Mouse (Mus musculus) midbrain, embryonic 16.5 days (tissue): ENCODE data around the gene Ppp2r5c. TPM values are rescaled to one million over a fixed set of nuclear protein-coding genes. Genes with fewer than 3 reads are reported as not detected.

Experiments
- ATAC-seq: fragments of 200-750 bp; cut with Nextera tagmentation; 2 replicates; pipeline ENCODE4 v1.8.0; 2017; ENCODE audit warnings: moderate TSS enrichment
- H3K27ac ChIP-seq: fragments of 300-500 bp; sonication (generic); 2 replicates; pipeline ENCODE4 v1.5.1; 2014; ENCODE audit warnings: mild to moderate bottlenecking, low read length, mixed read lengths
- H3K27me3 ChIP-seq: fragments of 300-500 bp; sonication (generic); 2 replicates; pipeline ENCODE4 v1.6.1; 2014; ENCODE audit warnings: low read depth, low read length, mixed read lengths; ENCODE audit not compliant: control insufficient read depth, insufficient read depth
- H3K36me3 ChIP-seq: fragments of 300-500 bp; sonication (generic); 2 replicates; pipeline ENCODE4 v1.6.1; 2014; ENCODE audit warnings: mild to moderate bottlenecking, low read length, moderate library complexity, mixed read lengths; ENCODE audit not compliant: control insufficient read depth, insufficient read depth
- H3K4me1 ChIP-seq: fragments of 300-500 bp; sonication (generic); 2 replicates; pipeline ENCODE4 v1.6.1; 2014; ENCODE audit warnings: mild to moderate bottlenecking, low read length, mixed read lengths; ENCODE audit not compliant: control insufficient read depth, insufficient read depth
- H3K4me2 ChIP-seq: fragments of 300-500 bp; sonication (generic); 2 replicates; pipeline ENCODE4 v1.6.1; 2014; ENCODE audit warnings: mild to moderate bottlenecking, low read length, mixed read lengths
- H3K4me3 ChIP-seq: fragments of 300-500 bp; sonication (generic); 2 replicates; pipeline ENCODE4 v1.5.1; 2014; ENCODE audit warnings: low read depth, mild to moderate bottlenecking, low read length, moderate library complexity, mixed read lengths
- H3K9ac ChIP-seq: fragments of 300-500 bp; sonication (generic); 2 replicates; pipeline ENCODE4 v1.6.1; 2014; ENCODE audit warnings: low read depth, low read length, mixed read lengths
- H3K9me3 ChIP-seq: fragments of 300-500 bp; sonication (generic); replicated peaks from 2 replicates; pipeline ENCODE4 v1.6.1; 2014; ENCODE audit warnings: mild to moderate bottlenecking, low read length, mixed read lengths; ENCODE audit not compliant: control insufficient read depth, poor library complexity, severe bottlenecking
- WGBS: fragments of 180-500 bp; shearing (Covaris S2); extraction: QIAGEN DNeasy Blood & Tissue Kit; methylation state at CpG from one replicate; pipeline ENCODE4 v1.1.7; 2014; 5-methylcytosine and 5-hydroxymethylcytosine counted together
- polyA plus RNA-seq: library from polyadenylated mRNA; unstranded; fragments of >200 nt; fragmentation: Nextera tagmentation; extraction: Ambion mirVana; gene quantifications from 2 replicates; pipeline ENCODE4 v1.2.1, GENCODE M21; 2015

Ppp2r5c gene
- polyA plus RNA-seq, 1 experiment from 2014 or later = 144 TPM

- no peak overlapping the region for H3K9ac ChIP-seq
- H3K4me2 ChIP-seq = no peak overlapping the region
- H3K27ac ChIP-seq = no peak overlapping the region
- H3K4me3 ChIP-seq = no peak overlapping the region
- H3K4me1 ChIP-seq = peaks cover 11% of the 10 kb centered on the region; the same call in 1 of the 2 replicates
- no peak for ATAC-seq
- no peaks in the 10 kb centered on the region for H3K9me3 ChIP-seq
- 81% methylated on average over 5 of the region's 5 CpGs for WGBS
- no peaks in the 10 kb centered on the region for H3K36me3 ChIP-seq
- no peaks in the 10 kb centered on the region for H3K27me3 ChIP-seq
These were observed 61.8 kb downstream of the Ppp2r5c start for GRCm38 (mm10) chr12:110508680-110509079.

GRCm38 (mm10) chr12:110510171-110510871 is 63.4 kb downstream of the Ppp2r5c start:
- Histone ChIP-seq H3K9me3 (no peaks in the 10 kb centered on the region), H3K4me3 (no peak overlapping the region), H3K27ac (no peak overlapping the region), H3K9ac (no peak overlapping the region), H3K4me2 (no peak overlapping the region), H3K36me3 (no peaks in the 10 kb centered on the region), H3K4me1 (peaks cover 11% of the 10 kb centered on the region; the same call in 1 of the 2 replicates), H3K27me3 (no peaks in the 10 kb centered on the region)
- 81% methylated on average over 9 of the region's 9 CpGs for WGBS
- ATAC-seq = no peak

DNA sequence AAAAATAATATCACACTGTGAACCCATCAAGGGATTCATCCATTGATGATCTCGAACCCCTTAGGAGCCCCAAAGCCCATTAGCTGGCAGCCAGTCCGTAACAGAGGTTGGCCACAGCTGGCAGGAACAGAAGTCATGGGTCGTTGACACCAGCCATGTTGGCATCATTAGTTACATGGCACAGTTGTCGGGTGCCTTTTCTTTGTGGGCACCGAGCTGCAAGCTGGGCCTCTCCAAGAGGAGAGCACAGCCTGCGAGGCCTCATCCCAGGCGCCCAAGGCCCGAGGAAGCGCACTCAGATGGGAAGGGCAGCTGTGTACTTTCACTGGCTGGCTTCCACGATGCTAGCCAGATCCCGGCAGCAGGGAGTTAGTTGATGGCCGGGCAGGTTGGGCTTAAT is 64.3 kb downstream of the Ppp2r5c start:
- H3K4me3 ChIP-seq = no peak overlapping the region
- no peaks in the 10 kb centered on the region for H3K9me3 ChIP-seq
- H3K27me3 ChIP-seq = no peaks in the 10 kb centered on the region
- H3K9ac ChIP-seq = no peak overlapping the region
- WGBS = 82% methylated on average over 12 of the region's 12 CpGs
- no peaks in the 10 kb centered on the region for H3K36me3 ChIP-seq
- no peak overlapping the region for H3K4me2 ChIP-seq
- no peak for ATAC-seq
- H3K4me1 ChIP-seq = peaks cover 11% of the 10 kb centered on the region; the same call in 1 of the 2 replicates
- no peak overlapping the region for H3K27ac ChIP-seq

DNA sequence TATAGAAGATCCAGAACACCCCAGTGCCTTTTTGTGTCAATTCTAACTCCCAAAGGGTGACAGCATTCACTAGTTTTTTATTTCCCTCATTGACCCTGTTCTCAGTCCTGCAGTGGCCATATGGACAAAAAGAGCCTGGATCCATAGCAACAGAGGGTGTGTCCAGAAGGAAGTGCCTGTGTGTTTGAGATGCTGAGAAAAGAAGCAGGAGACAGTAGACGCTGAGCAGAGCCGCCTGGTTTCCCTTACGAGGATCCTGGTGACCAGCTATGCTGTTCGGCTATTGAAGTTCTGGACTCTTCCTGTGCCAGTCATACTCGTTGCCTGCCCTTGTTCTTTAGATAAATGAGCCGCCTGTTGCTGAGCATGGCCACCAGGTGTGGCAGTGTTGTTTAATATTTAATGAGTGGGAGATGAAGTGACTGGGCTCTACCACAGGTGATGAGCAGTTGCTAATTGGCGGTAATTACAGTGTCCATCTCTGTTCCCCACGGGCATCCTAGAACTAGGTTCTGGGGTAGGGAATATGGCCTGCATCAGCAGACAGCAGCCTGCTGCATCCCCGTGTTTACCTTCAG is 65.0 kb downstream of the Ppp2r5c start:
- 78% methylated on average over 9 of the region's 9 CpGs for WGBS
- no peak for ATAC-seq
- Histone ChIP-seq H3K4me3 (no peak overlapping the region), H3K36me3 (no peaks in the 10 kb centered on the region), H3K4me1 (peaks cover 11% of the 10 kb centered on the region; the same call in 1 of the 2 replicates), H3K4me2 (no peak overlapping the region), H3K27ac (no peak overlapping the region), H3K27me3 (no peaks in the 10 kb centered on the region), H3K9me3 (no peaks in the 10 kb centered on the region), H3K9ac (no peak overlapping the region)

DNA sequence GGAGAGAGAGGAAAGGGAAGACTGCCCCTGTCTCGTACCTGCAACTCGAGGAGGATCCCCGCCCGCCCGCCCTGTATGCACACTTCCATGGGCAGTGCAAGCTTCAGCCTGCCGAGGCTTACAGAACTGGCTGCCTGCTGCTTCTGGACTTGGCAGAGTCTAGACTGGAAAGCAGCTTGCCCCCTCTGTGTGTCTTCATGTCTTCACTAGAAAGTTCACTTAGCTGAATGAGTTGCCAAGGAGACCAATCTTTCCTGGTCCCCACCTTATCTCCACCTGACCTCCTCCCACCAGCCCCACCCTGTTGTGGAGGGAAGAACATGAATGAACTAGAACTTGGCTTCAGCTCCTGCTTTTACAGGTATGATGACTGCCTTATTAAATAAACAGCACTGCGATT is 66.0 kb downstream of the Ppp2r5c start:
- H3K9me3 ChIP-seq = no peaks in the 10 kb centered on the region
- H3K36me3 ChIP-seq = peaks cover 2% of the 10 kb centered on the region; the same call in 1 of the 2 replicates
- H3K4me1 ChIP-seq = peaks cover 11% of the 10 kb centered on the region; the same call in 1 of the 2 replicates
- H3K9ac ChIP-seq = no peak overlapping the region
- no peak overlapping the region for H3K27ac ChIP-seq
- no peak overlapping the region for H3K4me2 ChIP-seq
- no peak overlapping the region for H3K4me3 ChIP-seq
- H3K27me3 ChIP-seq = no peaks in the 10 kb centered on the region
- WGBS = 89% methylated on average over 7 of the region's 7 CpGs
- no peak for ATAC-seq

- no peak overlapping the region for H3K4me2 ChIP-seq
- no peak overlapping the region for H3K9ac ChIP-seq
- no peak overlapping the region for H3K27ac ChIP-seq
- no peak overlapping the region for H3K4me3 ChIP-seq
- no peaks in the 10 kb centered on the region for H3K27me3 ChIP-seq
- WGBS = 95% methylated on average over 8 of the region's 8 CpGs
- no peaks in the 10 kb centered on the region for H3K9me3 ChIP-seq
- peaks cover 5% of the 10 kb centered on the region; the same call in 1 of the 2 replicates for H3K4me1 ChIP-seq
- ATAC-seq = no peak
- H3K36me3 ChIP-seq = peaks cover 3% of the 10 kb centered on the region; the same call in 1 of the 2 replicates
These were observed 68.8 kb downstream of the Ppp2r5c start for GRCm38 (mm10) chr12:110515676-110516075.

DNA sequence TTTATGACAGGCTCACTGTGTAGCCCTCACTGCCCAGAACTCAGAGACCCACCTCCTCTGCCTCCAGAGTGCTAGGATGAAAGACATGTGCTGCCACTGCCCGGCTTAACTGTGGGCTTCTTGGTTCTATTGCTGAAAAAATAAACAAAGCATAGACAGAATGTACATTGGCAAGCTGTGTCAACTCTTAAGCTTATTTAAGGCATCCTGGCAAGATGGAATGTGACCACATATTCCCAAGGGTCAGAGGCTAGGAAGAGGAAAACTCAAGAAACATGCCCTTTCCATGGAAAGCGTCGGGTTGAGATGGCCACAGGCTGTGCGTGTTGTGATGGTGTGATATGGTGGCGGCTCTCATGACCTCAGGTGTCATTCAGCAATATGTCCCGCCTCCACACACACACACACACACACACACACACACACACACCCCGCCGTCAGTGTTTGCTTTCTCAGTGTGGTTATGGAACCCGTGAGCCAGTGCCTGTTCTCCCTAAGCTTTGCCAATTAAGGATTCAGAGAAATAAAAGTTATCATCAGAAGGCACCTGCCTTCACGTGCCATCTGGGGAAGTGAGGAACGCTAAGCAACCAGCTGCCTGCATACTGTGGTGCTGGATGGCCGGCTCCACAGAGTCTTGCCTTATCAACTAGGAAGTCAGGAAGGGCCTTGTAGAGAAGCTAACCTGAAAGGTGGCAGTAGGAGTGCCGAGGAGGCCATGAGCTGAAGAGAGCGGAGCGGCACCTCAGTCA is 73.5 kb downstream of the Ppp2r5c start:
- Histone ChIP-seq H3K4me1 (0 out of 2 replicates have a peak, but pooled peaks cover 2% of the 10 kb centered on the region), H3K27ac (no peak overlapping the region), H3K9ac (no peak overlapping the region), H3K4me2 (no peak overlapping the region), H3K36me3 (peaks cover 18% of the 10 kb centered on the region), H3K9me3 (no peaks in the 10 kb centered on the region), H3K4me3 (no peak overlapping the region), H3K27me3 (no peaks in the 10 kb centered on the region)
- WGBS = 83% methylated on average over 15 of the region's 15 CpGs
- no peak for ATAC-seq

- Histone ChIP-seq H3K9me3 (no peaks in the 10 kb centered on the region), H3K4me2 (no peak overlapping the region), H3K36me3 (peaks cover 18% of the 10 kb centered on the region), H3K27ac (no peak overlapping the region), H3K27me3 (no peaks in the 10 kb centered on the region), H3K4me3 (no peak overlapping the region), H3K9ac (no peak overlapping the region), H3K4me1 (0 out of 2 replicates have a peak, but pooled peaks cover 2% of the 10 kb centered on the region)
- WGBS = 91% methylated on average over 5 of the region's 5 CpGs
- no peak for ATAC-seq
These were observed 76.6 kb downstream of the Ppp2r5c start for GRCm38 (mm10) chr12:110523526-110523925.

- H3K9ac ChIP-seq = no peak overlapping the region
- no peaks in the 10 kb centered on the region for H3K9me3 ChIP-seq
- no peak for ATAC-seq
- H3K4me1 ChIP-seq = no peaks in the 10 kb centered on the region
- no peaks in the 10 kb centered on the region for H3K36me3 ChIP-seq
- H3K27me3 ChIP-seq = no peaks in the 10 kb centered on the region
- WGBS = 90% methylated on average over 6 of the region's 6 CpGs
- no peak overlapping the region for H3K27ac ChIP-seq
- H3K4me2 ChIP-seq = no peak overlapping the region
- H3K4me3 ChIP-seq = no peak overlapping the region
These were observed 85.8 kb downstream of the Ppp2r5c start for GRCm38 (mm10) chr12:110532711-110533110.
